Mouse (Mus musculus): Measurements from ENCODE around the gene Gabra5. TPM values are rescaled to one million over a fixed set of nuclear protein-coding genes. Genes with fewer than 3 reads are reported as not detected.

The Gabra5 gene
- polyA plus RNA-seq, 1 experiment from 2014 or later, result 0.19 TPM

DNA sequence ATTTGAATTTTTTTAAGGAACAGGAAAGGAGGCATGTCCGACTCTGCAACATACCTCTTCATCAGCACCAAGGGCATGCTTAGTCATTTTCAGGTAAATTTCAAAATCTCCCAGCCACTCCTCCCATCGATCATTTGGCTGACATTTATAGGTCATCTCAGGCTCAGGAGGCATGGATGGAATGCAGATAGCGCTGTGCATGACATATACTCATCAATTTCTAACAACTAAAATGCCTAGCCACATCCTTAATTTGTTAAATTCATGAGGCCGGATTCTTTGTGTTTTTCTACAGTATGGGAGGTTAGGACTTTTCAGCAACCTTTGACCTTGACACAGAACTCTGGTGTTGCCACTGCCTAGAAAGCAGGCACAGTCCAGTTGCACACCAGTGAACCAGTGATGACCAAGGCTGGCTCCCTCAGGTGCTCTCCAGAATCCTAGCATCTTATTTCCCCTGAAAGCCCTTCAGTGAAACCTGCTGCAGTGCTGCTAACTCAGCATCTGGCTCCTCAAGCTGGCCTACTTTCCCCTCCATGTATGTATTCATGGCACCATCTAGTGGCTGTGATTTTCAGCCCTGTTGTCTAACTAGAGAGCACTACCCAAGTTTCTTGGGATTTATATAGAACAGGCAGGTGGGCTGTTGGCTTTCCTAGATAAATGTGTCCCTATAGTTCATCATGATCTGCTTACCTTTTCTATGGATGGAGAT, 35.9 kb downstream of the Gabra5 start:
- ATAC-seq (ENCODE audit: extremely low read depth, insufficient number of reproducible peaks, low FRiP score, low TSS enrichment), result no peak
- H3K36me3 ChIP-seq, result no peaks in the 10 kb centered on the region
- H3K4me2 ChIP-seq, result no peak overlapping the region
- no peaks in the 10 kb centered on the region for H3K9me3 ChIP-seq
- H3K27me3 ChIP-seq (replicated peaks), result no peaks in the 10 kb centered on the region
- H3K9ac ChIP-seq, result no peak overlapping the region
- WGBS, result 66% methylated on average over 4 of the region's 4 CpGs
- H3K27ac ChIP-seq (replicated peaks), result no peak overlapping the region
- H3K4me3 ChIP-seq, result no peak overlapping the region
- no peaks in the 10 kb centered on the region for H3K4me1 ChIP-seq

DNA sequence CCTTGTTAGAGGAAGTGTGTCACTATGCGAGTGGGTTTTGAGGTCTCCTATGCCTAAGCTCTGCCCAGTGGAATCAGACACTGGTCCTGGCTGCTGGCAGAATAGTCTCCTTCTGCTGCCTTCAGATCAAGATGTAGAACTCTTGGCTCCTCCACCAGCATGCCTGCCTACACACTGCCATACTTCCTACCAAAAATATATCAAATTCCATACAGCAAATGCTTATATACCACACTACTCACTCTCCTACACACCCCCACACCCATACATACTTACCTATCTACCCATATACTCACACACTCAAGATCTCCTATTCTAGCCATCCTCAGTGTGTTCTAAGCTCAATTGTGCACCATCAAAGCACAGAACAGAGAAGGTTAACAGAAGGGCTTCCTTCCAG, 38.5 kb downstream of the Gabra5 start:
- H3K9ac ChIP-seq, result no peak overlapping the region
- no peak overlapping the region for H3K27ac ChIP-seq (replicated peaks)
- H3K9me3 ChIP-seq, result no peaks in the 10 kb centered on the region
- ATAC-seq (ENCODE audit: extremely low read depth, insufficient number of reproducible peaks, low FRiP score, low TSS enrichment), result no peak
- H3K4me3 ChIP-seq, result no peak overlapping the region
- no peak overlapping the region for H3K4me2 ChIP-seq
- H3K27me3 ChIP-seq (replicated peaks), result no peaks in the 10 kb centered on the region
- no peaks in the 10 kb centered on the region for H3K36me3 ChIP-seq
- WGBS, result 84% methylated on average over 1 of the region's 1 CpGs
- H3K4me1 ChIP-seq, result no peaks in the 10 kb centered on the region

DNA sequence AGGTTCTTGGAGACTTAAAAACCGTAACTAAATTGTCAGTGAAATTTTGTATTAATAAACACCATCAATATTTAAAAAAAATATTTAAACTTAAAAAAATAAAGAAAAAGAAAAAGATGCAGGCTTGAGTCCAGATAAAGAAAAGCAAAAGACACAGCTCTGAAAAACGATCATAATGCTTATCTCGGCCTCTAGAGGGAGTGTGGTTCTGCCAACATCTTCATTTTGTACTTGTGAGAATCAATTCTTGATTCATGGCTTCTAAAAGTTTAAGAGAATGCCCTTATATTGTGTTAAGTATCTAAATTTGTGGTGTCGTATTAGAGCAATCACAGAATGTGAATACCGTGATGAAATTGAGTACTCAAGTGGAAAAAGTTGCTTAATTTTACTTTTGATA, 49.5 kb downstream of the Gabra5 start:
- Histone ChIP-seq H3K27ac (replicated peaks) (no peak overlapping the region), H3K9ac (no peak overlapping the region), H3K4me2 (no peak overlapping the region), H3K27me3 (replicated peaks) (no peaks in the 10 kb centered on the region), H3K4me3 (no peak overlapping the region), H3K9me3 (no peaks in the 10 kb centered on the region), H3K36me3 (no peaks in the 10 kb centered on the region), H3K4me1 (no peaks in the 10 kb centered on the region)
- WGBS, result 53% methylated on average over 5 of the region's 5 CpGs
- ATAC-seq (ENCODE audit: extremely low read depth, insufficient number of reproducible peaks, low FRiP score, low TSS enrichment), result no peak

DNA sequence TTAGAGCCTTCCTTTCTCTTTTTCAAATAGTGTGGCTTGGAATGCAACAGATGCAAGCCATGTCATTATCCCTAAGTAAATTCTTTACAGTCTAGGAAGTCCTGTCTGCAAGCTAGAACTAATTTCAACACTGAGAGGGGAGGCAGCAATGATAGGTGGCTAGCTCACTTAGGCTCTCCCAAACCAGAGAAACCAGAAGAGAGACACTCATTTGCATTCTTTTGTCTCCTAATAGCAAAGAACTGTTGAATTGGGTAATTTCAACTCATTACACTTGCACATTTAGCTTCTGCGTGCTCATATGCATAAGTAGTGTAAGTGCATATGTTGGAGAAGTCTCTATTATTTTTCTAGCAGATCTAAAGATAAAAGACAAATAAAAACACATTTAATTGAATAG, 61.6 kb downstream of the Gabra5 start:
- H3K27me3 ChIP-seq (replicated peaks), result no peaks in the 10 kb centered on the region
- H3K4me2 ChIP-seq, result no peak overlapping the region
- H3K9ac ChIP-seq, result no peak overlapping the region
- H3K9me3 ChIP-seq, result no peaks in the 10 kb centered on the region
- H3K4me3 ChIP-seq, result no peak overlapping the region
- 62% methylated on average over 1 of the region's 1 CpGs for WGBS
- ATAC-seq (ENCODE audit: extremely low read depth, insufficient number of reproducible peaks, low FRiP score, low TSS enrichment), result no peak
- no peak overlapping the region for H3K27ac ChIP-seq (replicated peaks)
- H3K4me1 ChIP-seq, result no peaks in the 10 kb centered on the region
- H3K36me3 ChIP-seq, result no peaks in the 10 kb centered on the region

DNA sequence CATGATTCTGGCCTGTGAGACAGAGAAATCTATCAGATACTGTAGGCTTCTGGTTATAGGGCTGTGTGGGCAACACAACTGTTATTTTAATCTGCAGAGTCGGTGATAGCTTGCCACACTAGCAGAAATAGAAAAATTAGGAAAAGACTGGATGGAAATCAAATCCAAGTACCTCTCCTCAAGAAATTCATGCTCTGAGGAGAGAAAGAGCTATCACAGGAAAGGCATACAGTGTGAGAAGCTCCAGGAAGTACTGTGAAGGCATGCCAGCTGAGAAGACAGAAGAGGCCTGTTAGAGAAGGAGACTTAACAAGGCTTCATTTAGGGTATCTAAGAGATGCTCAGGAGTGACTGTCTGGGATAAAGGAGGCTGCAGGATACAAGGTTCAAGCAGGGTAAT, 87.2 kb downstream of the Gabra5 start:
- Histone ChIP-seq H3K4me2 (no peak overlapping the region), H3K4me1 (no peaks in the 10 kb centered on the region), H3K36me3 (no peaks in the 10 kb centered on the region), H3K27ac (replicated peaks) (no peak overlapping the region), H3K4me3 (no peak overlapping the region), H3K9me3 (no peaks in the 10 kb centered on the region), H3K27me3 (replicated peaks) (no peaks in the 10 kb centered on the region), H3K9ac (no peak overlapping the region)
- ATAC-seq (ENCODE audit: extremely low read depth, insufficient number of reproducible peaks, low FRiP score, low TSS enrichment), result no peak
- 68% methylated on average over 1 of the region's 1 CpGs for WGBS

DNA sequence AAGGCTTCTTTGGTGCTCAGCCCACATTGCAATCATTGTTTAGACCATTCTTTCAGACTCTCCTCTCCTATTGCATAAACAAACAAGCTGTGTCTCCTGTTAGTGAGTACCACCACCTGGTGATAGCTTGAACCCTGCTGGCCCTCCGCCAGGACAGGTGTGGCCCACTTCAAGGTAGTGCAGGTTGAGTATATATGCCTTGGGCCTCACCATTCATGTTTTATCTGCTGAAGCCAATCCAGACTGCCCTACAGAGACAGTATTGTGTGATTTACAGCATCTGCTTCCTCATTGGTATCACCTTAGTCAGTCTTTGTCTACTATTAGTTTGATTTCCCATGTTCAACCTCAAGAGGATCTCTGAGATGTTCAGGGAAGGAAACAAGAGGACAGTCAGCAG, 88.8 kb downstream of the Gabra5 start:
- Histone ChIP-seq H3K27me3 (replicated peaks) (no peaks in the 10 kb centered on the region), H3K9me3 (no peaks in the 10 kb centered on the region), H3K4me3 (no peak overlapping the region), H3K36me3 (no peaks in the 10 kb centered on the region), H3K27ac (replicated peaks) (no peak overlapping the region), H3K9ac (no peak overlapping the region), H3K4me2 (no peak overlapping the region), H3K4me1 (no peaks in the 10 kb centered on the region)
- no peak for ATAC-seq (ENCODE audit: extremely low read depth, insufficient number of reproducible peaks, low FRiP score, low TSS enrichment)
- WGBS, result 64% methylated on average over 1 of the region's 1 CpGs

DNA sequence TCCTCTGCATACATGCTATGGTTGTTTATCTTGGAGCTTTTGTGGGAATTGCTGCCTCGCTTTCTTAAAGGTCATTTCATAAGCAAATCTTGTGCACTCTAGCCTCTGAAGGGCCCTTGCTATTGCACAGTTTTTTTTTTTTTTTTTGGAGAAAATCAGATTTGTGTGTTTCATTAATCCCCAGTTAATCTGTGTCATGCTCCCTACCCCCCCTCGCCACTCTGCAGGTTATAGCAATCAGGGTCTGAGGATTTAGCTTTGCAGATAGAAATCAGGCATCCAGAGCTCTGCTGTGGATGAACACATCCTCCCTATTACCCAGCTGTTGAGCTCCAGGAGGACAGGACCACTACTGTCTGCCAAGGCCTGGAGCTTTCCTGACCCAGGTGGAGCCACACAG, 90.5 kb downstream of the Gabra5 start, which contains the start of gene Gabrb3:
Gabrb3 (plus strand) TSS at position 301 of the 400 bp plus-strand sequence.
- no peak for ATAC-seq (ENCODE audit: extremely low read depth, insufficient number of reproducible peaks, low FRiP score, low TSS enrichment)
- H3K27ac ChIP-seq (replicated peaks), result no peak within 1 kb of the TSS
- H3K4me1 ChIP-seq, result no peaks in the 10 kb centered on the region; the same call in 1 of the 2 replicates
- H3K27me3 ChIP-seq (replicated peaks), result no peaks in the 10 kb centered on the region
- 67% methylated on average over 2 of the region's 2 CpGs for WGBS
- H3K36me3 ChIP-seq, result no peaks in the 10 kb centered on the region
- no peak within 1 kb of the TSS for H3K4me2 ChIP-seq
- no peak within 1 kb of the TSS for H3K4me3 ChIP-seq
- H3K9me3 ChIP-seq, result no peaks in the 10 kb centered on the region
- no peak within 1 kb of the TSS for H3K9ac ChIP-seq

DNA sequence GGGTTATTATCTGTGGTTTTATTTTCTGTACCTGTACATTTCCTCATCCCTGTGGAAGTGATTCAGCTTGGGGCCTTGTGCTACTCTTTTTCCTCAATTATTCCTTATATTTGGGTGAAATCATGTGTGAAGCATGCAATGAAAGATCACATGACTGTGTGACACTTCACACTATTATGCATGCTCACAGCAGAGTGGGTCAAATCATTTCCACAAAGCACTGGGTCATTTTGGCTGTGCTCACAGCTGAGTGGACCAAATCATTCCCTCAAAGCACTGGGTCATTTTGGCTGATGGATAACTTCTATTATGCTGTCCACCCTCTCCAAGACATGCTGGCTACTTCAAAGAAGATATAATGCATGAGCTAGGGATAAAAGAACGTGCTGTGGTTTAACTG, 97.0 kb downstream of the Gabra5 start:
- Histone ChIP-seq H3K27me3 (replicated peaks) (no peaks in the 10 kb centered on the region), H3K36me3 (no peaks in the 10 kb centered on the region), H3K9ac (no peak overlapping the region), H3K9me3 (no peaks in the 10 kb centered on the region), H3K27ac (replicated peaks) (no peak overlapping the region), H3K4me3 (no peak overlapping the region), H3K4me1 (no peaks in the 10 kb centered on the region; the same call in 1 of the 2 replicates), H3K4me2 (no peak overlapping the region)
- ATAC-seq (ENCODE audit: extremely low read depth, insufficient number of reproducible peaks, low FRiP score, low TSS enrichment), result no peak
- WGBS, result 33% methylated on average over 1 of the region's 1 CpGs

DNA sequence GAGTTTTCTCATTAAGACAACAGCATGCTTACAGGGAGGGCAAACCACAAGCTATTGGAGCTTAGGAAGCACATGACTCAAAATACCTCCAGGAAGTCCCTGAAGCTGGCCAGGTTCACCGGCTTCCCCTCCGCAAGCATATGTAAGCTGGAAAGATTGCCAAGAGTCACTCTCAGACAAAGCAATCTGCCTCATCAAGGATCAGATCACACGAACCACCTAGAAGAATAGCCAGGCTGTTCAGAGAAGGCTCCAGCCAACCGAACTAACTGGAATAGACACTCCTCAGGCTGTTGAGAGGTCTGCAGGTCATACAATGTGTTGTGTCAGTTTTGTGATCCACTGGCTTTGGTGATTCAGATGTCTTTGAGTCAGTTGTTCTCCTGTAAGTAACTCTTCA, 98.7 kb downstream of the Gabra5 start:
- no peaks in the 10 kb centered on the region for H3K27me3 ChIP-seq (replicated peaks)
- no peak overlapping the region for H3K4me3 ChIP-seq
- H3K9ac ChIP-seq, result no peak overlapping the region
- H3K4me2 ChIP-seq, result no peak overlapping the region
- no peak for ATAC-seq (ENCODE audit: extremely low read depth, insufficient number of reproducible peaks, low FRiP score, low TSS enrichment)
- no peaks in the 10 kb centered on the region for H3K36me3 ChIP-seq
- H3K27ac ChIP-seq (replicated peaks), result no peak overlapping the region
- H3K4me1 ChIP-seq, result no peaks in the 10 kb centered on the region; the same call in 1 of the 2 replicates
- WGBS, result 72% methylated on average over 4 of the region's 4 CpGs
- H3K9me3 ChIP-seq, result no peaks in the 10 kb centered on the region

DNA sequence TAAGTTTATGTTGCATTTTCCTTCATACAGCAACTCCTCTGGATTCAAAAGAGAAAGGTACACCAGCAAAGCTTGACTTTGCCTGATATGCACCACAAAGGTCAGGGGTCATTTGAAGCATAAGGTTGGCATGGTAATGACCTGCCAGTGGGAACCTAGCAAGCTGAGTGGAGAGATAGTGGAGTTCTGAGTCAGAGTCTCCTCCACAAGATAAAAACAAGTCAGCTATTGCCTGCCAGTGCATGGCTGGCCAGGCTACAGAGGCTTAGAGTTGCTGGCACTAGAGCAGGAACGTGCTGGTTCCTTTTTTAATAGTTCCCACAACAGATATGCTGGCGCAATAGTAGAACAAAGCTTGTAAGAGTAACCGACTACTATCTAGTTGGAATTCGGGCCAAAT, 116.3 kb downstream of the Gabra5 start:
- H3K4me1 ChIP-seq, result no peaks in the 10 kb centered on the region
- H3K9me3 ChIP-seq, result no peaks in the 10 kb centered on the region
- H3K4me2 ChIP-seq, result no peak overlapping the region
- WGBS, result 56% methylated on average over 4 of the region's 4 CpGs
- no peak overlapping the region for H3K9ac ChIP-seq
- H3K4me3 ChIP-seq, result no peak overlapping the region
- no peaks in the 10 kb centered on the region for H3K36me3 ChIP-seq
- ATAC-seq (ENCODE audit: extremely low read depth, insufficient number of reproducible peaks, low FRiP score, low TSS enrichment), result no peak
- peaks cover 14% of the 10 kb centered on the region; the same call in 1 of the 2 replicates for H3K27me3 ChIP-seq (replicated peaks)
- H3K27ac ChIP-seq (replicated peaks), result no peak overlapping the region

DNA sequence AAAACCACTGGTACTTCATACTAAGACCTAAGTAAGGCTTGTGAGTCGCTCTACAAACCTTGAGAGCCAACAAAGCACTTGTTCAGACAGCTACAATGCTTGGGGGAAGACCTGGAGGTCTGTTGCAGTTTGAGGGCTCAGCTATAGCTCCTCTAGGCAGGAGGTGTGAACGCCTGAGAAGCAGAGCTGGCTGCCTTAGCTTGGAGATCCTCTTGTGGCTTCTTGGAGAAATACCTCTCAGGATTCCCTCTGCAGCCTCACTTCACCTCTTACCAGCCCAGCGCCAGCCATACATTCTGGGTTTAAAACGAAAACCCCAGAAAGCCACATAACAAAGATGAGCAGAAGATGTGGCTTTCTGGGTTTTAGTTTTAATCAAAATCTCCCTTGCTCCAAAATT, 119.8 kb downstream of the Gabra5 start:
- Histone ChIP-seq H3K9me3 (no peaks in the 10 kb centered on the region), H3K4me1 (peaks cover 7% of the 10 kb centered on the region; the same call in 1 of the 2 replicates), H3K9ac (no peak overlapping the region), H3K4me3 (no peak overlapping the region), H3K27me3 (replicated peaks) (peaks cover 49% of the 10 kb centered on the region), H3K4me2 (no peak overlapping the region), H3K27ac (replicated peaks) (no peak overlapping the region), H3K36me3 (no peaks in the 10 kb centered on the region)
- no peak for ATAC-seq (ENCODE audit: extremely low read depth, insufficient number of reproducible peaks, low FRiP score, low TSS enrichment)
- WGBS, result 27% methylated on average over 4 of the region's 4 CpGs

DNA sequence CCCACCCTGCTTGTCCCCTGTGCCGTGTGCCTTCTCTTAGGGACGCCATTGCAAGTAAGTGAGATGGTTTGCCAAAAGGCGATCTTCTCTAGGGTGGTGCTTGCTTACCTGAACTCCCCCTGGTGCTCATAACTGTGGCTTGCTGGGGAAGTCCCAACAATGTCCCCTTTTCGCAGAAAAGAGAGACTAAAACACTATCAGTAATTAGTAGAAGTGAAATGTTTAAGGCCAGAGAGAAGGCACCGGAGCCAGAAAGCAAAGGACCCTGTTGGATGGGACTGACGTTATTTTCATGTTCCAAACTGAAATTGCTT, 122.6 kb downstream of the Gabra5 start:
- Histone ChIP-seq H3K36me3 (no peaks in the 10 kb centered on the region), H3K4me2 (peak overlapping the region; percentile 93), H3K27ac (replicated peaks) (no peak overlapping the region), H3K4me1 (peaks cover 7% of the 10 kb centered on the region; the same call in 1 of the 2 replicates), H3K27me3 (replicated peaks) (peaks cover 59% of the 10 kb centered on the region), H3K4me3 (peak overlapping the region; percentile 62), H3K9me3 (no peaks in the 10 kb centered on the region), H3K9ac (peak overlapping the region; percentile 71; the same call in 1 of the 2 replicates)
- no peak for ATAC-seq (ENCODE audit: extremely low read depth, insufficient number of reproducible peaks, low FRiP score, low TSS enrichment)
- 24% methylated on average over 6 of the region's 6 CpGs for WGBS

Data from heart, embryonic 13.5 days (tissue).